Mouse (Mus musculus) erythroblast, embryonic 14.5 days (primary cell): Measurements from ENCODE around the gene Setdb1. TPM values are rescaled to one million over a fixed set of nuclear protein-coding genes. Genes with fewer than 3 reads are reported as not detected.
A peak's percentile ranks its signal among the peaks of the same experiment; 100 is the strongest.

Experiments used
- H3K27me3 ChIP-seq: 2 replicates; pipeline ENCODE4 v1.6.1; 2012; ENCODE audit warnings: inconsistent platforms; ENCODE audit not compliant: control insufficient read depth
- H3K36me3 ChIP-seq: 2 replicates; pipeline ENCODE4 v1.6.1; 2012; ENCODE audit warnings: mild to moderate bottlenecking, inconsistent platforms; ENCODE audit not compliant: control insufficient read depth
- H3K4me1 ChIP-seq: 2 replicates; pipeline ENCODE4 v1.6.1; 2012; ENCODE audit warnings: inconsistent platforms; ENCODE audit not compliant: control insufficient read depth
- H3K4me3 ChIP-seq: replicated peaks from 2 replicates; pipeline ENCODE3; 2012; ENCODE audit warnings: moderate library complexity, mild to moderate bottlenecking, inconsistent platforms
- H3K9me3 ChIP-seq: 2 replicates; pipeline ENCODE4 v1.6.1; 2012; ENCODE audit warnings: low read length, inconsistent platforms, mixed read lengths; ENCODE audit not compliant: control insufficient read depth
- GATA1 ChIP-seq: IDR thresholded peaks from 2 replicates; pipeline ENCODE4 v1.6.1; 2012; ENCODE audit warnings: low read length, inconsistent platforms, mixed read lengths
- TAL1 ChIP-seq: IDR thresholded peaks from 3 replicates; pipeline ENCODE4 v1.6.1; 2012; ENCODE audit warnings: low read length, inconsistent platforms, mixed read lengths
- polyA plus RNA-seq: library from polyadenylated mRNA; stranded (reverse); fragments of >175 nt; gene quantifications from 2 replicates; pipeline ENCODE4 v1.2.3, GENCODE M21; 2012

The Setdb1 gene
- polyA plus RNA-seq, 1 experiment: 0.62 TPM

GRCm38 (mm10) chr3:95286510-95286909 is 70.5 kb downstream of the Setdb1 start:
- peaks cover 53% of the 10 kb centered on the region for H3K36me3 ChIP-seq
- TF ChIP-seq TAL1 (no peak), GATA1 (no peak)
- H3K27me3 ChIP-seq: no peaks in the 10 kb centered on the region
- peaks cover 42% of the 10 kb centered on the region for H3K4me1 ChIP-seq
- no peak overlapping the region for H3K4me3 ChIP-seq
- H3K9me3 ChIP-seq: no peaks in the 10 kb centered on the region

- H3K27me3 ChIP-seq: no peaks in the 10 kb centered on the region
- H3K36me3 ChIP-seq: peaks cover 49% of the 10 kb centered on the region
- no peak for TF ChIP-seq GATA1
- TF ChIP-seq TAL1: no peak
- H3K4me3 ChIP-seq: no peak overlapping the region
- H3K9me3 ChIP-seq: no peaks in the 10 kb centered on the region
- H3K4me1 ChIP-seq: peaks cover 47% of the 10 kb centered on the region
These were observed 71.0 kb downstream of the Setdb1 start for GRCm38 (mm10) chr3:95286011-95286410.

- Histone ChIP-seq H3K4me3 (no peak overlapping the region), H3K9me3 (no peaks in the 10 kb centered on the region), H3K36me3 (peaks cover 44% of the 10 kb centered on the region), H3K4me1 (peaks cover 54% of the 10 kb centered on the region), H3K27me3 (no peaks in the 10 kb centered on the region)
- TF ChIP-seq TAL1 (no peak), GATA1 (no peak)
These were observed 71.6 kb downstream of the Setdb1 start for GRCm38 (mm10) chr3:95285390-95285789.

GRCm38 (mm10) chr3:95284501-95285281 is 72.3 kb downstream of the Setdb1 start:
- Histone ChIP-seq H3K4me3 (peak overlapping the region; percentile 93), H3K9me3 (no peaks in the 10 kb centered on the region), H3K36me3 (peaks cover 37% of the 10 kb centered on the region), H3K27me3 (no peaks in the 10 kb centered on the region), H3K4me1 (peaks cover 57% of the 10 kb centered on the region)
- TF ChIP-seq TAL1 (no peak), GATA1 (no peak)

- TF ChIP-seq TAL1 (no peak), GATA1 (no peak)
- Histone ChIP-seq H3K4me3 (peak overlapping the region; percentile 93), H3K27me3 (no peaks in the 10 kb centered on the region), H3K9me3 (no peaks in the 10 kb centered on the region), H3K36me3 (peaks cover 35% of the 10 kb centered on the region), H3K4me1 (peaks cover 63% of the 10 kb centered on the region)
These were observed 72.9 kb downstream of the Setdb1 start for GRCm38 (mm10) chr3:95284062-95284461.

GRCm38 (mm10) chr3:95283589-95283941 is 73.4 kb downstream of the Setdb1 start:
- peaks cover 67% of the 10 kb centered on the region for H3K4me1 ChIP-seq
- TF ChIP-seq TAL1: no peak
- no peak for TF ChIP-seq GATA1

GRCm38 (mm10) chr3:95282865-95283588 is 74.0 kb downstream of the Setdb1 start:
- Histone ChIP-seq H3K27me3 (no peaks in the 10 kb centered on the region), H3K36me3 (peaks cover 31% of the 10 kb centered on the region), H3K9me3 (no peaks in the 10 kb centered on the region), H3K4me1 (peaks cover 72% of the 10 kb centered on the region), H3K4me3 (peak overlapping the region; percentile 93)
- TF ChIP-seq TAL1 (no peak), GATA1 (no peak)

More at GRCm38 (mm10) chr3:95283589-95283941, 73.4 kb downstream of the Setdb1 start:
- Histone ChIP-seq H3K4me3 (peak overlapping the region; percentile 93), H3K36me3 (peaks cover 33% of the 10 kb centered on the region), H3K27me3 (no peaks in the 10 kb centered on the region), H3K9me3 (no peaks in the 10 kb centered on the region)

GRCm38 (mm10) chr3:95282381-95282864 is 74.6 kb downstream of the Setdb1 start:
- Histone ChIP-seq H3K27me3 (no peaks in the 10 kb centered on the region), H3K9me3 (no peaks in the 10 kb centered on the region), H3K4me3 (peak overlapping the region; percentile 93), H3K4me1 (peaks cover 74% of the 10 kb centered on the region), H3K36me3 (peaks cover 25% of the 10 kb centered on the region)
- no peak for TF ChIP-seq TAL1
- TF ChIP-seq GATA1: 0 out of 2 replicates have a peak, but pooled peaks have one; percentile 34
